ENCODE assay signal across 24 mouse cellular contexts in the genomic region with DNA sequence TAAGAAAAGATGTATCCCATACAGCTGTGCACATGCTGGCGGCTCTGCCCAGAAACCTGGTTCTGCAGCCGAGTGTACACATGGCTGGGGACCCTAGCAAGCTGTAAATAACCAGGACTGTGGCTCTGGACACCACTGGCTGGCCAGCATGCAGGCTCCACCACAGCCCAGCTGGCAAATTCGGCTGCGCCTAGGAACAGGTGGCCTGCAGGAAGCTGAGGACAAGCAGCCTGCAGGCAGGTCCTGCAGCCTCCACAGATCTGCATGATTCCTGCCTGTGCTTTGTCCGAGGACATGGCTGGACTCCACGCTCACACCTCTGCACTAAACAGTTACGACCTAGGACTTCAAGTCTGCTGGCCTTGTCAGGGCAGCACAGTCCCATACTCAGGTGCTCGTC.
DNase-seq lines count a peak whose midpoint lies in the region; ATAC-seq lines count a peak whose summit lies in the region.
"Had no signal": no experiment of that assay in that cellular context is flagged by ENCODE, and none has a peak within 500 bp of the region (broad histone marks: within the 10 kb centered on the region; RNA-seq: fewer than 3 reads in every experiment).

No protein-coding gene starts in this region.

- ATAC-seq in hindbrain, embryonic 14.5 days (ENCODE audit: low FRiP score): no peak
- no peak for ATAC-seq in neural tube, embryonic 15.5 days (ENCODE audit: low FRiP score)
- ATAC-seq in limb, embryonic 12.5 days (ENCODE audit: insufficient number of reproducible peaks, insufficient read depth, low FRiP score, low TSS enrichment, low read depth): 0 out of 2 replicates have a peak, but pooled peaks have one; percentile 23
- ATAC-seq: hindbrain, postnatal 0 days had no signal

- H3K27me3 ChIP-seq in hindbrain, embryonic 10.5 days (ENCODE audit: insufficient read depth, poor library complexity, severe bottlenecking): peaks cover 59% of the 10 kb centered on the region
- peaks cover 8% of the 10 kb centered on the region; the same call in 1 of the 2 replicates for H3K27me3 ChIP-seq in hindbrain, embryonic 14.5 days (ENCODE audit: control insufficient read depth, insufficient read depth, low read length)
- H3K27me3 ChIP-seq in neural tube, embryonic 15.5 days (replicated peaks): peaks cover 25% of the 10 kb centered on the region; the same call in 1 of the 2 replicates
- H3K27me3 ChIP-seq in limb, embryonic 12.5 days: peaks cover 29% of the 10 kb centered on the region

- no peak overlapping the region for H3K9ac ChIP-seq in hindbrain, embryonic 14.5 days
- H3K9ac ChIP-seq in neural tube, embryonic 15.5 days (replicated peaks): no peak overlapping the region
- peak overlapping the region; percentile 72 for H3K9ac ChIP-seq in limb, embryonic 12.5 days (replicated peaks)
- H3K9ac ChIP-seq: heart, embryonic 13.5 days; kidney, embryonic 15.5 days; liver, embryonic 13.5 days had no signal

- H3K9me3 ChIP-seq in hindbrain, embryonic 10.5 days: no peaks in the 10 kb centered on the region
- H3K9me3 ChIP-seq in hindbrain, embryonic 14.5 days (ENCODE audit: control insufficient read depth, low read length): no peaks in the 10 kb centered on the region
- no peaks in the 10 kb centered on the region for H3K9me3 ChIP-seq in neural tube, embryonic 15.5 days (replicated peaks)
- no peaks in the 10 kb centered on the region for H3K9me3 ChIP-seq in limb, embryonic 12.5 days
- H3K9me3 ChIP-seq: heart, embryonic 13.5 days; kidney, embryonic 15.5 days; liver, embryonic 13.5 days had no signal

- no peak overlapping the region for H3K4me2 ChIP-seq in hindbrain, embryonic 14.5 days (replicated peaks)
- H3K4me2 ChIP-seq in neural tube, embryonic 15.5 days: no peak overlapping the region
- peak overlapping the region; percentile 65 for H3K4me2 ChIP-seq in limb, embryonic 12.5 days
- H3K4me2 ChIP-seq: heart, embryonic 13.5 days; kidney, embryonic 15.5 days; liver, embryonic 13.5 days had no signal

- no peaks in the 10 kb centered on the region for H3K36me3 ChIP-seq in hindbrain, embryonic 10.5 days
- H3K36me3 ChIP-seq in hindbrain, embryonic 14.5 days (replicated peaks; ENCODE audit: control insufficient read depth, insufficient read depth): no peaks in the 10 kb centered on the region
- no peaks in the 10 kb centered on the region for H3K36me3 ChIP-seq in neural tube, embryonic 15.5 days
- no peaks in the 10 kb centered on the region for H3K36me3 ChIP-seq in limb, embryonic 12.5 days
- H3K36me3 ChIP-seq: heart, embryonic 13.5 days; kidney, embryonic 15.5 days; liver, embryonic 13.5 days had no signal

- peaks cover 81% of the 10 kb centered on the region for H3K4me1 ChIP-seq in hindbrain, embryonic 10.5 days (replicated peaks)
- peaks cover 50% of the 10 kb centered on the region for H3K4me1 ChIP-seq in hindbrain, embryonic 14.5 days (replicated peaks; ENCODE audit: control insufficient read depth, insufficient read depth, low read length)
- H3K4me1 ChIP-seq in neural tube, embryonic 15.5 days: peaks cover 46% of the 10 kb centered on the region
- H3K4me1 ChIP-seq in limb, embryonic 12.5 days (replicated peaks): peaks cover 81% of the 10 kb centered on the region
- H3K4me1 ChIP-seq: liver, embryonic 13.5 days had no signal

- no peak overlapping the region for H3K4me3 ChIP-seq in hindbrain, embryonic 10.5 days
- no peak overlapping the region for H3K4me3 ChIP-seq in hindbrain, embryonic 14.5 days (replicated peaks; ENCODE audit: low read length)
- H3K4me3 ChIP-seq in neural tube, embryonic 15.5 days (replicated peaks): no peak overlapping the region
- H3K4me3 ChIP-seq in limb, embryonic 12.5 days (replicated peaks): peak overlapping the region; percentile 46
- H3K4me3 ChIP-seq: heart, adult 2 months; heart, embryonic 13.5 days; kidney, embryonic 15.5 days; liver, embryonic 13.5 days had no signal

- no peak for DNase-seq in hindbrain, embryonic 10.5 days (ENCODE audit: low spot score)
- no peak for DNase-seq in hindbrain, embryonic 14.5 days (ENCODE audit: low spot score)
- DNase-seq in neural tube, embryonic 10.5 days (ENCODE audit: extremely low spot score, low spot score): peak; percentile 34
- DNase-seq in heart, adult 11 months: no peak
- no peak for DNase-seq in T-cell, adult 2 months (ENCODE audit: low spot score)
- DNase-seq: adrenal gland, postnatal 25 days; cerebellum, adult 8-10 months; cerebellum, postnatal 36 days; gastrocnemius, postnatal 25 days; heart, adult 2 months; heart, postnatal 14 days; kidney, adult 11 months; kidney, postnatal 4 days; layer of hippocampus, adult 9-11 months; liver, embryonic 13.5 days; lung, adult 2 months; lung, postnatal 14 days; right cerebral cortex, postnatal 14 days had no signal

- H3K27ac ChIP-seq in hindbrain, embryonic 10.5 days: peak overlapping the region; percentile 67
- no peak overlapping the region for H3K27ac ChIP-seq in hindbrain, embryonic 14.5 days
- no peak overlapping the region for H3K27ac ChIP-seq in neural tube, embryonic 15.5 days (replicated peaks)
- peak overlapping the region; percentile 98 for H3K27ac ChIP-seq in limb, embryonic 12.5 days
- H3K27ac ChIP-seq: heart, adult 2 months; heart, embryonic 13.5 days; hindbrain, postnatal 0 days; kidney, embryonic 15.5 days; liver, embryonic 13.5 days; stomach, postnatal 0 days had no signal

- WGBS in hindbrain, embryonic 10.5 days: 58% methylated on average over 8 of the region's 8 CpGs
- 60% methylated on average over 8 of the region's 8 CpGs for WGBS in hindbrain, embryonic 14.5 days
- 43% methylated on average over 8 of the region's 8 CpGs for WGBS in neural tube, embryonic 15.5 days
- 10% methylated on average over 8 of the region's 8 CpGs for whole genome bisulfite sequencing in limb, embryonic 12.5 days

Comparison
In these comparisons a context has a peak if more than half of its experiments do, and no peak if none do; other contexts are left out.
1. H3K27ac ChIP-seq: peak in hindbrain, embryonic 10.5 days (single experiment) and limb, embryonic 12.5 days (single experiment); none in hindbrain, embryonic 14.5 days (single experiment) and neural tube, embryonic 15.5 days (single experiment).